Mouse (Mus musculus): ENCODE measurements at regions not wholly inside any gene's neighbourhood (a gene's known extent, or its start where the extent isn't known, plus 50 kb on each side); places are given as distances from the start of the nearest gene placed in this dataset.
"Not testable (repeated sequence)": the region's sequence is repeated elsewhere in the genome, so short reads cannot be mapped to it uniquely, and the experiment has no call there.

- peak; percentile 72 to 81 for DNase-seq
Measured at GRCm38 (mm10) chr14:61757086-61757822, 150.0 kb downstream of the Kcnrg start.

- DNase-seq, result no peak
Measured at GRCm38 (mm10) chr14:61757823-61758175, 150.5 kb downstream of the Kcnrg start.

DNA sequence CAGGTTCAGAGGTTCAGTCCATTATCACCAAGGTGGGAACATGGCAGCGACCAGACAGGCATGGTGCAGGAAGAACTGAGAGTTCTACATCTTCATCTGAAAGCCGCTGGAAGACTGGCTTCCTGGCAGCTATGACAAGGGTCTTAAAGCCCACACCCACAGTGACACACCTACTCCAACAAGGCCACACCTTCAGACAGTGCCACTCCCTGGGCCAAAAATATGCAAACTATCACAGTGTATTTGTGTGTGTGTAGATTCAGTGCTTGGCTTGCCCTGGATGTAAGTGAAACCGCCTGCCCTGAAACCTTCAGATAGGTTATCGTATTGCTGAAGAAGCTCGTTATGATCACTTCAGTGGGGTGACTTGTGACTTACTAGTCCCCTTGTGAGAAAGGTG lies 151.3 kb downstream of the Kcnrg start:
- DNase-seq, result no peak

DNA sequence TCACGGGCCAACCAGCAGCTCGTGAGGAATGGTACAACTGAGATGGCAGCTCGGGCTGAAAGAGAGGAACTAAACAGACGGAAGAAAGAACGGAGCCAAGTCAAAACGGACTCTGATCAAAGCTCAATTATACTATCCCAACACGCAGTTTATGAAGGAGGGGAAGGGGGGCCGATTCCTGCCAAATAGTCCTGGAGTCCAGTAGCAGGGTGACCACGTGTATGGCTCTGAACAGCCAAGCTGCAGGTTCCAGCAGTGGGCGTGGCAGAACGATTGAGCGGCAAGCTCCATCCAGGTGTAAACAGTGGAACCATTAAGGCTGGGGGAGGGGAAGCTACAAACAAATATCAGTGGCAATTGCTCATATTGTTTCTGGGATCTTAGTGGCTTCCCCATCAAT lies 152.9 kb downstream of the Kcnrg start:
- DNase-seq, result not testable (repeated sequence)

GRCm38 (mm10) chr14:61762076-61762475 lies 154.8 kb downstream of the Kcnrg start:
- DNase-seq, result no peak

DNA sequence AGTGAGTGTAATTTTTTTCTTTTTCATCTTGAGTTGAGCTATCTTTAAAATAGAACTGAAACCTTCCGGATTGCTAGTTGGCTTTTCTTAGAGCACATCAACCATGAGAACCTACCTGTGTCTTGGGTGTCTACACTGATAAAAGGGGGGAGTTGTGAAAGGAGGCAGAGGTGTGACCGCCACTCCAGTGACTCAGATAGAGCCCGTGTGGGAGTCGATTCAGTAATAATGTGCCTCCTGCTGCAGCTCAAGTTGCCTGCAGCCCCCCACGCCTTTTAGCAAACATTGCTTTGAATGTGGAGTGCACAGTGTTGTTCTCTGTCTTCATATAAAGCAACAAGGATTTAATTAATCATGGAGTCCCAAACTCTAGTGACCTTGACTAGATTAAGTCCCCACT lies 162.6 kb downstream of the Kcnrg start:
- DNase-seq, result no peak

DNA sequence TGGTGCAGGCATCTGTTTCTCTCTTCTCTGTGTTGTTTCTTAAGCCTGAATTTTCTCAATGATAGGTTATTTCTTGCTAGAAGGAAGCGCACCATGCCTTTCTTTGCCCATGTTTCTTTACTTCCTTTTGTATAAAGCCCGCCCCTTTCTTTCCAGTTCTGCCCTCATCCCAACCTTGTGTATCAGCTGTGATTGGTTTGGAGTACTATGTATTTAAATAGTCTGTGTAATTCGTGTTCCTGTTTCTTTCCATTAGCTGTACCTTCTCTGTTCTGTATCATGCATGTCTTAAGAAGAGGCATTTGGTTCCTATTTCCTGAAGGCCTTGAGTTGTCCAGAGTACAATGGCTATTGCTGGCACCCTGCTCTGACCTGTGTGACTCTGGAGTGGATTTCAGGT lies 166.9 kb downstream of the Kcnrg start:
- DNase-seq, result no peak

- DNase-seq, result no peak
Measured at GRCm38 (mm10) chr14:61778618-61779017, 171.4 kb downstream of the Kcnrg start.

- DNase-seq, result no peak
Measured at GRCm38 (mm10) chr14:61783206-61783605, 175.9 kb downstream of the Kcnrg start.

- no peak for DNase-seq
Measured at GRCm38 (mm10) chr14:61784609-61785008, 177.4 kb downstream of the Kcnrg start.

DNA sequence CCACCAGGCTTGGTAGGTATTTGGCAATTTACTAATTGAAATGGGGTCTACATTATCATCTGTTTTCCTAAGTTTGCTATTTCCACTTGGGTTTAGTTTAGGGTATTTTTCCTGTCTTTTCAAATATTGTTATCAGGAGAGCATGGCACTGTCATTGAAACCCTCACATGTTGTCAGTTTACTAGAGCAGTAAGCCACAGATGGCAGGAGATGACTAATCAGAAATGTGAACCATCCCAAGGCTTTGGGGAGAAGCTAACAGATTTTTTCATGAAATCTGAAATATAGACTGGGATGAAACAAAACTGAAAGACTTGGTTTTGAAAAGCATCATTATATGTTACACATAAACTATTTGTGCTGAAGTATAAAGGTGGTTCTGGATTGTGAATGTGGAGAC lies 178.8 kb downstream of the Kcnrg start:
- DNase-seq, result no peak

DNA sequence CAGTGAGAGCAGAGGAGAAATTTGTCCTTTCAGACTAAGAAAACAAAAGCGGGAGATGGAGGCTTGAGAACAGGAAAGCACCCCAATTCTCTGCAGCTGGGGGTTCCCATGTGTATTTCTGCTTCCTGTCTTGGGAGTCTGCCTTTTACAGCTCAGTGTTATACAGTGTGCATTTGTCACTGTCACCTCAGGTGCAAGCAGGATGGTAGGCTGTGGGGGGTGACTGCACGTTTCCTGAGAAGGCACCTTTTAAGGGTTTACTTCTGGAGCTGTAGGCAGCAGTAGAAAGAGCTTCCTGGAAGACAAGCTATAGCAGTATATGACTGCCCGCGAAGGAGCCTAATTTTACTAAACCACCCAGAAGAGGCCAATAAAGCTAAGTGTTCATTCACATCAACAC lies 180.5 kb downstream of the Kcnrg start:
- no peak for DNase-seq

GRCm38 (mm10) chr14:61788998-61789790 lies 181.9 kb downstream of the Kcnrg start:
- DNase-seq, result peak; percentile 77 to 84

- DNase-seq, result no peak
Measured at GRCm38 (mm10) chr14:61795976-61796645, 188.9 kb downstream of the Kcnrg start.

DNA sequence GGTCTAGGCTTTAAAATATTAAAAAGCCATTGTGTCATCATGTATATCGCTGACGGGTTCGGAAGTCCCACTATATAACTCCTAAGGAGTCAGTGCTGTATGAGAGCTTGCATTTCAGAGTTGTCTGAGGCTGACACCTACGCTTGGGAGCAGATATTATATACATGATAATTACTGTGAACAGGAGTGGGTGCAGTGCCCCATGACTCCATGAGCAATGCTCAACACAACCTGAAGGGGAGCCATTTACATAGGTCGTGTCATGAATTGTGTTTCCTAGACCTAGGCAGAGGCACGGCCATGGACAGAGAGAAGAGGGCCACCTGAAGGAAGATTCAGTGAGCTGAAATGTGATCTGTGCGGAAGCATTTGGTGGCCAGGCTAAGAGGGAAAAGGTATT lies 189.4 kb downstream of the Kcnrg start:
- no peak for DNase-seq

GRCm38 (mm10) chr14:61803421-61803925 lies 196.2 kb downstream of the Kcnrg start:
- DNase-seq, result no peak

DNA sequence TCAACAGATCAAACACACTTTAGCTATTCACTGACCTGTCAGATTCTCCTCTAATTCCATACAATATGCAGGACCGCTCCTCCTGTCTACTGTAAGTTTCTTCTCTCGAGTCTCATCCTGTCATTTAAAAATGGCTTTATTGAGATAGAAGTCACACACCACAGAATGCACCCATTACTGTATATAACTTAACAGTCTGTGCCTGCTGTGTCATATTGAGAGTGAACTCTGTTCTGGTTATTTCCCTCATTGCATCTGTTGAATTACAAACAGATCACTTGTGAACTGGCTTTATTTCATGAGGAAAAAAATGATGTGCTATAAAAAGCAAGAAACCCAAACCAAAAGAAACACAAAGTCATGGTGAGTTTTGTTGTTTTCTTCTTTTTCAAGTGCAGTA lies 198.2 kb downstream of the Kcnrg start:
- no peak for DNase-seq

- no peak for DNase-seq
Measured at GRCm38 (mm10) chr14:61808193-61808592, 200.9 kb downstream of the Kcnrg start.

- no peak for DNase-seq
Measured at GRCm38 (mm10) chr14:61809716-61810437, 202.6 kb downstream of the Kcnrg start.

DNA sequence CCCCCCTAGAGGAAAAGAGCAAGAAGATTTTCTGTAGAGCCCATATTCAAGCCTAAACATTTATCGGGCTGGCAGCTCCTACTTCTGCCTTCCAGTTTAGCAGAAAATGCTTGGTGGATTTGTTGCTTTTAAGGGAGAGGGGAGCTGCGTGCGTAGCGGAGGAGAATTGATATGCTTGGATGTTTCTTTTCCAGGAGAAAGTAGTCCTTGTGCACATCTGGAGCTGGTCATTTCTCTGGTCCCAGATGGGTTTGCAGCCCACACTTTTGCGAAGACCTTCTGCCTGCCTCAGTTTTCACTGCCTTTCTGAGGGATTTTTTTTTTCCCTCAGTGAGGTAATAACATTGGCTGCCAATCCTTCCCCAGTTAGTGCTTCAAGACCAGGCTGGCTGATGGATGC lies 203.6 kb downstream of the Kcnrg start:
- no peak for DNase-seq

DNA sequence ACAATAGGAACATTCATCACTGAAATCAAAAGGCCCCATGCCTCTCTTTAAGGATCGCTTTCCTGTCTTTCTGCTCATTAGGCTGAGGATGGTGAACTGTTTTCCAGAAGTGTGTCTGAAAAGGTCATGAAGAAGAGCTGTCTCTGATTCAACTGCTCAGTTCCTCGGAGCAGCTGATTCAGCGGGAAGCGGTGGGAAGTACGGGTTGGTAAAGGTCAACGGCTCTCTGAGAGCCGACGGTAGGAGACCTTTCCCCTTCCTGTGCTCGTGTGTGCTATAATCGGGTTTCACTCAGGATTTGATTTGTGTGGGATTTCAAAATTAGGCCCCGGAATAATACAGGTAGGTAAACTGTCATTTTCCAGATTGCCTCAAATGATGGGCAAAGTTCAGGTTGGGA lies 210.5 kb downstream of the Kcnrg start:
- no peak for DNase-seq

DNA sequence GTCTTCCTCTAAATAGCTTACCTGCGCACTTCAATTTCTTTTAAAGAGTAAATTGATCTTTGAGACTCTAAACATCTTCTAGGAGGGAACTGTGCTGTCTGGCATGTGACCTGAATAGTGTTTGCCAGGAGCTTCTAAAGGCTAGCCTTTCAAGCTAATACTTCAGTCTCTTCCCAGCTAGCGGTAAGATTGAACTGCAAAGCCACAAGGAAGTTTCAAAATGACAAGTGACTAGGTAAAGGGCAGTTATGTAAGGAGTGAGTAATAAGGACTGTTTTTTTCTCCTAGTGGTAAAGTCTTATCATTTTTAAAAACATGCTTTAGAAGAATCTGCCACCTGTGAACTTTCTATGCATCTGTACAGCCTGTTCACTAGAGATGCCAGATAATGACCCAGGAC lies 211.1 kb downstream of the Kcnrg start:
- no peak for DNase-seq

GRCm38 (mm10) chr14:61819251-61819650 lies 212.0 kb downstream of the Kcnrg start:
- DNase-seq, result no peak
